Mouse (Mus musculus) C2C12 (cell line): ENCODE measurements around the gene 0610030E20Rik. TPM values are rescaled to one million over a fixed set of nuclear protein-coding genes. Genes with fewer than 3 reads are reported as not detected.

Experiments
- H3K27me3 ChIP-seq: one replicate; pipeline ENCODE4 v1.6.1; 2011; ENCODE audit not compliant: control insufficient read depth, insufficient read depth, insufficient read length
- H3K36me3 ChIP-seq: one replicate; pipeline ENCODE4 v1.6.1; 2011; ENCODE audit not compliant: control insufficient read depth, insufficient read depth
- H3K4me3 ChIP-seq: one replicate; pipeline ENCODE4 v1.5.1; 2011; ENCODE audit warnings: mild to moderate bottlenecking, control low read depth; ENCODE audit not compliant: poor library complexity, insufficient read depth, severe bottlenecking
- H3K79me2 ChIP-seq: one replicate; pipeline ENCODE4 v1.6.1; 2011; ENCODE audit not compliant: control insufficient read depth, insufficient read depth
- H3K79me3 ChIP-seq: one replicate; pipeline ENCODE4 v1.6.1; 2011; ENCODE audit warnings: low read depth, control low read depth
- H3ac ChIP-seq: one replicate; pipeline ENCODE3; 2011; ENCODE audit warnings: low read depth; ENCODE audit not compliant: control insufficient read depth, insufficient read length
- CEBPB ChIP-seq: IDR thresholded peaks from one replicate; pipeline ENCODE4 v1.6.1; 2011; ENCODE audit warnings: low read depth, mild to moderate bottlenecking, control low read depth, moderate library complexity
- CTCF ChIP-seq: IDR thresholded peaks from one replicate; pipeline ENCODE4 v1.5.1; 2011; ENCODE audit not compliant: control insufficient read depth, insufficient read depth, insufficient read length
- FOSL1 ChIP-seq: IDR thresholded peaks from one replicate; pipeline ENCODE4 v1.8.0; 2011; ENCODE audit warnings: mild to moderate bottlenecking, low read length; ENCODE audit not compliant: poor library complexity, insufficient read depth, severe bottlenecking
- MAX ChIP-seq: IDR thresholded peaks from one replicate; pipeline ENCODE4 v1.6.1; 2011; ENCODE audit warnings: mild to moderate bottlenecking, control low read depth
- MYOD1 ChIP-seq: IDR thresholded peaks from one replicate; pipeline ENCODE4 v1.6.1; 2011; ENCODE audit warnings: low read depth; ENCODE audit not compliant: control insufficient read depth, insufficient read length
- MYOG ChIP-seq: IDR thresholded peaks from one replicate; pipeline ENCODE4 v1.6.1; 2011; ENCODE audit not compliant: control insufficient read depth, insufficient read length; ENCODE audit errors: extremely low read depth
- USF1 ChIP-seq: IDR thresholded peaks from one replicate; pipeline ENCODE4 v1.6.1; 2011; ENCODE audit warnings: low read depth, mild to moderate bottlenecking, control low read depth, moderate library complexity
- polyA plus RNA-seq: library from polyadenylated mRNA; unstranded; fragments of >200 nt; fragmentation: generic; extraction: Trizol; gene quantifications from one replicate; pipeline ENCODE4 v1.2.1, GENCODE M21; 2012; ENCODE audit warnings: missing spikeins

The 0610030E20Rik gene
- polyA plus RNA-seq, 1 experiment: 5.2 TPM

- Histone ChIP-seq H3K36me3 (peaks cover 54% of the 10 kb centered on the region), H3ac (no peak overlapping the region), H3K79me2 (no peaks in the 10 kb centered on the region), H3K27me3 (no peaks in the 10 kb centered on the region), H3K79me3 (no peaks in the 10 kb centered on the region), H3K4me3 (no peak overlapping the region)
- TF ChIP-seq USF1 (no peak), FOSL1 (no peak), MYOD1 (no peak), MAX (no peak)
Observed at GRCm38 (mm10) chr6:72315384-72315783, 31.7 kb upstream of the 0610030E20Rik start.

GRCm38 (mm10) chr6:72316044-72316443 lies 31.1 kb upstream of the 0610030E20Rik start:
- TF ChIP-seq CEBPB: no peak
- no peak for TF ChIP-seq MAX
- no peak for TF ChIP-seq USF1
- TF ChIP-seq CTCF: no peak
- no peak for TF ChIP-seq FOSL1
- TF ChIP-seq MYOD1: no peak
- no peak for TF ChIP-seq MYOG

GRCm38 (mm10) chr6:72318440-72318839 lies 28.7 kb upstream of the 0610030E20Rik start:
- TF ChIP-seq MYOD1: no peak
- no peak for TF ChIP-seq USF1
- no peak for TF ChIP-seq MYOG
- no peak for TF ChIP-seq FOSL1
- no peak for TF ChIP-seq MAX
- TF ChIP-seq CTCF: no peak
- TF ChIP-seq CEBPB: no peak
- H3K27me3 ChIP-seq: no peaks in the 10 kb centered on the region
- H3K79me3 ChIP-seq: no peaks in the 10 kb centered on the region
- H3ac ChIP-seq: no peak overlapping the region
- H3K79me2 ChIP-seq: no peaks in the 10 kb centered on the region
- H3K4me3 ChIP-seq: no peak overlapping the region
- peaks cover 82% of the 10 kb centered on the region for H3K36me3 ChIP-seq

More at GRCm38 (mm10) chr6:72316044-72316443, 31.1 kb upstream of the 0610030E20Rik start:
- Histone ChIP-seq H3K36me3 (peaks cover 60% of the 10 kb centered on the region), H3K79me2 (no peaks in the 10 kb centered on the region), H3K79me3 (no peaks in the 10 kb centered on the region), H3ac (no peak overlapping the region), H3K4me3 (no peak overlapping the region), H3K27me3 (no peaks in the 10 kb centered on the region)

- Histone ChIP-seq H3K36me3 (peaks cover 85% of the 10 kb centered on the region), H3K79me2 (no peaks in the 10 kb centered on the region), H3K4me3 (no peak overlapping the region), H3K27me3 (no peaks in the 10 kb centered on the region), H3K79me3 (no peaks in the 10 kb centered on the region), H3ac (no peak overlapping the region)
- no peak for TF ChIP-seq MAX
Observed at GRCm38 (mm10) chr6:72319019-72319418, 28.1 kb upstream of the 0610030E20Rik start.

GRCm38 (mm10) chr6:72322936-72323335 lies 24.2 kb upstream of the 0610030E20Rik start:
- no peaks in the 10 kb centered on the region for H3K79me3 ChIP-seq

GRCm38 (mm10) chr6:72323786-72324508 lies 23.2 kb upstream of the 0610030E20Rik start:
- Histone ChIP-seq H3ac (no peak overlapping the region), H3K79me3 (no peaks in the 10 kb centered on the region), H3K27me3 (no peaks in the 10 kb centered on the region), H3K79me2 (no peaks in the 10 kb centered on the region), H3K36me3 (peaks cover 93% of the 10 kb centered on the region), H3K4me3 (no peak overlapping the region)
- TF ChIP-seq USF1 (no peak), FOSL1 (no peak), MYOG (no peak), MYOD1 (no peak), MAX (no peak), CEBPB (no peak), CTCF (no peak)

More at GRCm38 (mm10) chr6:72322936-72323335, 24.2 kb upstream of the 0610030E20Rik start:
- Histone ChIP-seq H3K79me2 (no peaks in the 10 kb centered on the region), H3K27me3 (no peaks in the 10 kb centered on the region), H3K4me3 (no peak overlapping the region), H3K36me3 (peaks cover 93% of the 10 kb centered on the region), H3ac (no peak overlapping the region)
- TF ChIP-seq USF1: no peak
- no peak for TF ChIP-seq CTCF
- no peak for TF ChIP-seq CEBPB
- no peak for TF ChIP-seq MYOG
- TF ChIP-seq MAX: no peak
- TF ChIP-seq MYOD1: no peak
- no peak for TF ChIP-seq FOSL1
